Mouse (Mus musculus) cortical plate, adult 2 months (tissue): ENCODE data around the gene Gapdh.

Experiments used
- CTCF ChIP-seq: fragments of 200-500 bp; IDR thresholded peaks from 2 replicates; pipeline ENCODE4 v1.5.1; 2011; ENCODE audit warnings: mild to moderate bottlenecking, control low read depth, low read length; ENCODE audit not compliant: insufficient read depth; ENCODE audit errors: extremely low read depth
- POLR2A ChIP-seq: fragments of 200-500 bp; IDR thresholded peaks from 2 replicates; pipeline ENCODE4 v1.6.1; 2011; ENCODE audit warnings: mild to moderate bottlenecking, low read length, control low read depth; ENCODE audit not compliant: insufficient read depth; ENCODE audit errors: extremely low read depth

DNA sequence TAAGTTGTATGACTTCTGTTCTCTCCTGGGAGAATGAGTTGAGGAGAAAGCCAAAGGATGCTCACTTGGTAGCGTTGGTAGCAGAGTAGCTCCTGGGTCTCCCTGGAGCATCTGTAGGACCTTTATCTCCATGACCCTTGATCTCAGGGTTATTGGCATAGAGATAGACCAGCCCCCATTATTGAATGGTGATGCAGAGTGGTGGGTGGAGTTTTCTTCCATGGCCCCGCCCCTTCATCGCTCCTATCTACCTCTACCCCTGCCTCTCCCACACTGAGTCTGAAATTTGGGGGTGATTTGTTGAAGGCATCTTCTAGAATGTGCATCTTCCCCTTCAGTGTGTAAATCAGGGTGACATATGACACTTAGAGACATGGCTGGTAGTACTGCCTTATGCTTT, 9.8 kb downstream of the Gapdh start:
- TF ChIP-seq CTCF (no peak), POLR2A (no peak)
